Mouse (Mus musculus) stomach, postnatal 0 days (tissue): Measurements from ENCODE around the gene Agk.

ENCODE experiments used
- CTCF ChIP-seq: IDR thresholded peaks from 2 replicates; pipeline ENCODE4 v1.5.1; 2016; ENCODE audit warnings: antibody characterized with exemption, low read depth, mild to moderate bottlenecking, moderate library complexity
- EP300 ChIP-seq: optimal IDR thresholded peaks from 2 replicates; pipeline ENCODE3; 2016; ENCODE audit warnings: antibody characterized with exemption

DNA sequence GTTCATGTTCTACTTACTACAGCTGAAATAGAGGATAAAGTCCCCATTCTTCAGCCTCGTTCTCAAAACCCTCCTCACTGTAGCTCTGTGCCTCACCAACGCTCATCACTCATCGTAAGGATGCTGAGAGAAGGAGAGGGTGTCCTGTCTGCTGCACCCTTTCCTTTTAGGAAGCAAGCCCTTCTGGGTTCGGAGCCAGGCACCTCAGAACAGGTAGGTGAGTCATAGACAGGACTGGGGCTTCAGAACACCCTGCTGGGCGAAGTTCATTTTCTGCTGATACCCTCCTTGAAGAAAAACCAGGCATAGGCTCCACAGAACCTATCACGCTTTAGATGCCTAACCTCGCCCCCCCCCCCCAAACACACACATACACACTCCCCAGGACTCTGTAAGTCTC, 102.5 kb downstream of the Agk start:
- TF ChIP-seq CTCF (no peak), EP300 (no peak)
